Mouse (Mus musculus) MEL (cell line): ENCODE results near the gene Cfdp1. TPM values are rescaled to one million over a fixed set of nuclear protein-coding genes. Genes with fewer than 3 reads are reported as not detected.

Experiments used
- DNase-seq: peaks from one replicate; pipeline ENCODE4 v3.0.0; 2011; ENCODE audit warnings: low read depth, low spot score
- H3K27ac ChIP-seq: 2 replicates; pipeline ENCODE4 v1.5.1; 2012; ENCODE audit warnings: low read depth, mild to moderate bottlenecking, control low read depth, low read length, moderate library complexity; ENCODE audit not compliant: control insufficient read depth
- H3K27me3 ChIP-seq, 2 experiments: fragments of 150-350 bp in 1 of 2; sonication (generic) in 1 of 2; 2 replicates each; pipeline ENCODE4 v1.6.1; 2012; ENCODE audit warnings: low read length in 2 of 2, mild to moderate bottlenecking in 2 of 2, improper control_type of control experiment in 1 of 2, moderate library complexity in 1 of 2; ENCODE audit not compliant: insufficient read depth in 2 of 2, control insufficient read depth in 1 of 2
- H3K36me3 ChIP-seq, 2 experiments: 2 replicates each; pipeline ENCODE4 v1.6.1; 2012 to 2014; ENCODE audit warnings: low read length in 2 of 2, improper control_type of control experiment in 1 of 2, inconsistent platforms in 1 of 2, mild to moderate bottlenecking in 1 of 2; ENCODE audit not compliant: insufficient read depth in 2 of 2, control insufficient read depth in 1 of 2
- H3K4me1 ChIP-seq, 2 experiments: fragments of 150-350 bp in 1 of 2; sonication (generic) in 1 of 2; 2 replicates each; pipeline ENCODE4 v1.6.1; 2012; ENCODE audit warnings: low read length in 2 of 2, improper control_type of control experiment in 1 of 2, mild to moderate bottlenecking in 1 of 2; ENCODE audit not compliant: insufficient read depth in 2 of 2, control insufficient read depth in 1 of 2
- H3K4me3 ChIP-seq, 2 experiments: fragments of 150-350 bp in 1 of 2; sonication (generic) in 1 of 2; 2 replicates each; pipeline ENCODE4 v1.5.1; 2012; ENCODE audit warnings: low read depth in 2 of 2, low read length in 2 of 2, mild to moderate bottlenecking in 2 of 2, moderate library complexity in 2 of 2, control low read depth in 1 of 2, improper control_type of control experiment in 1 of 2; ENCODE audit not compliant: control insufficient read depth in 1 of 2, insufficient read depth in 1 of 2
- H3K79me2 ChIP-seq: 2 replicates; pipeline ENCODE4 v1.6.1; 2012; ENCODE audit warnings: mild to moderate bottlenecking, low read length, moderate library complexity; ENCODE audit not compliant: control insufficient read depth, poor library complexity, insufficient read depth
- H3K9ac ChIP-seq: 2 replicates; pipeline ENCODE4 v1.6.1; 2012; ENCODE audit warnings: low read depth, mild to moderate bottlenecking, control low read depth, low read length, moderate library complexity; ENCODE audit not compliant: control insufficient read depth, poor library complexity, severe bottlenecking
- H3K9me3 ChIP-seq: fragments of 150-350 bp; sonication (generic); replicated peaks from 2 replicates; pipeline ENCODE4 v1.6.1; 2012; ENCODE audit warnings: mild to moderate bottlenecking, low read length, improper control_type of control experiment, moderate library complexity; ENCODE audit not compliant: insufficient read depth
- BHLHE40 ChIP-seq: IDR thresholded peaks from 2 replicates; pipeline ENCODE4 v1.6.1; 2012; ENCODE audit warnings: low read depth, mild to moderate bottlenecking, inconsistent platforms, low read length, improper control_type of control experiment, borderline replicate concordance
- CHD2 ChIP-seq: IDR thresholded peaks from 2 replicates; pipeline ENCODE4 v1.6.1; 2011; ENCODE audit warnings: low read length, improper control_type of control experiment
- CTCF ChIP-seq, 3 experiments: IDR thresholded peaks in 2 of 3; conservative IDR thresholded peaks in 1 of 3; 2 replicates each; pipeline ENCODE4 v1.5.1; 2011 to 2012; ENCODE audit warnings: low read length in 3 of 3, low read depth in 2 of 3, mild to moderate bottlenecking in 2 of 3, improper control_type of control experiment in 1 of 3, inconsistent platforms in 1 of 3, mixed read lengths in 1 of 3, moderate library complexity in 1 of 3; ENCODE audit not compliant: control insufficient read depth in 1 of 3, insufficient read depth in 1 of 3, poor library complexity in 1 of 3, severe bottlenecking in 1 of 3
- E2F4 ChIP-seq: IDR thresholded peaks from 2 replicates; pipeline ENCODE4 v1.6.1; 2011; ENCODE audit warnings: low read depth, low read length, improper control_type of control experiment, borderline replicate concordance
- ELF1 ChIP-seq: IDR thresholded peaks from 2 replicates; pipeline ENCODE4 v1.6.1; 2014; ENCODE audit warnings: low read depth, mild to moderate bottlenecking, inconsistent platforms, low read length, improper control_type of control experiment, moderate library complexity
- EP300 ChIP-seq, 2 experiments: IDR thresholded peaks; 2 replicates each; pipeline ENCODE4 v1.6.1; 2011; ENCODE audit warnings: improper control_type of control experiment in 2 of 2, low read length in 2 of 2, low read depth in 1 of 2, mild to moderate bottlenecking in 1 of 2
- ETS1 ChIP-seq: IDR thresholded peaks from 2 replicates; pipeline ENCODE4 v1.6.1; 2012; ENCODE audit warnings: low read depth, mild to moderate bottlenecking, inconsistent platforms, low read length, improper control_type of control experiment, moderate library complexity
- GATA1 ChIP-seq: IDR thresholded peaks from 2 replicates; pipeline ENCODE4 v1.6.1; 2011; ENCODE audit warnings: low read depth, low read length, improper control_type of control experiment
- HCFC1 ChIP-seq: IDR thresholded peaks from 2 replicates; pipeline ENCODE4 v1.6.1; 2012; ENCODE audit warnings: low read depth, mild to moderate bottlenecking, inconsistent platforms, low read length, improper control_type of control experiment, moderate library complexity
- KAT2A ChIP-seq: conservative IDR thresholded peaks from 2 replicates; pipeline ENCODE4 v1.6.1; 2012; ENCODE audit warnings: low read depth, low read length, improper control_type of control experiment, inconsistent platforms
- MAFK ChIP-seq: IDR thresholded peaks from 2 replicates; pipeline ENCODE4 v1.6.1; 2011; ENCODE audit warnings: low read depth, mild to moderate bottlenecking, low read length, improper control_type of control experiment, borderline replicate concordance
- MAZ ChIP-seq: IDR thresholded peaks from 2 replicates; pipeline ENCODE4 v1.6.1; 2012; ENCODE audit warnings: low read depth, mild to moderate bottlenecking, inconsistent platforms, low read length, improper control_type of control experiment
- MEF2A ChIP-seq: IDR thresholded peaks from 2 replicates; pipeline ENCODE4 v1.6.1; 2014; ENCODE audit warnings: low read depth, mild to moderate bottlenecking, inconsistent platforms, low read length, improper control_type of control experiment; ENCODE audit not compliant: poor library complexity, insufficient replicate concordance, severe bottlenecking; ENCODE audit errors: extremely low read depth
- MXI1 ChIP-seq: IDR thresholded peaks from 2 replicates; pipeline ENCODE4 v1.6.1; 2011; ENCODE audit warnings: mild to moderate bottlenecking, low read depth, low read length, improper control_type of control experiment
- MYC ChIP-seq: IDR thresholded peaks from 2 replicates; pipeline ENCODE4 v1.6.1; 2011; ENCODE audit warnings: low read depth, mild to moderate bottlenecking, low read length, improper control_type of control experiment, moderate library complexity
- NELFE ChIP-seq: IDR thresholded peaks from 2 replicates; pipeline ENCODE4 v1.6.1; 2011; ENCODE audit warnings: low read depth, low read length, improper control_type of control experiment
- NRF1 ChIP-seq: IDR thresholded peaks from 2 replicates; pipeline ENCODE4 v1.6.1; 2014; ENCODE audit warnings: low read depth, mild to moderate bottlenecking, inconsistent platforms, low read length, improper control_type of control experiment, moderate library complexity; ENCODE audit not compliant: poor library complexity, insufficient read depth, severe bottlenecking
- POLR2A ChIP-seq, 2 experiments: IDR thresholded peaks; 2 replicates each; pipeline ENCODE4 v1.6.1; 2011 to 2012; ENCODE audit warnings: low read length in 2 of 2, mild to moderate bottlenecking in 2 of 2, control low read depth in 1 of 2, improper control_type of control experiment in 1 of 2, low read depth in 1 of 2, moderate library complexity in 1 of 2; ENCODE audit not compliant: control insufficient read depth in 1 of 2, insufficient read depth in 1 of 2, poor library complexity in 1 of 2
- POLR2AphosphoS2 ChIP-seq: IDR thresholded peaks from 2 replicates; pipeline ENCODE4 v1.6.1; 2011; ENCODE audit warnings: low read length, improper control_type of control experiment
- RAD21 ChIP-seq: IDR thresholded peaks from 2 replicates; pipeline ENCODE4 v1.6.1; 2011; ENCODE audit warnings: mild to moderate bottlenecking, low read depth, low read length, improper control_type of control experiment
- TBP ChIP-seq: IDR thresholded peaks from 2 replicates; pipeline ENCODE4 v1.8.0; 2011; ENCODE audit warnings: low read depth, low read length, improper control_type of control experiment
- TCF12 ChIP-seq: IDR thresholded peaks from 2 replicates; pipeline ENCODE4 v1.6.1; 2014; ENCODE audit warnings: low read depth, mild to moderate bottlenecking, inconsistent platforms, low read length, improper control_type of control experiment, moderate library complexity
- UBTF ChIP-seq: IDR thresholded peaks from 2 replicates; pipeline ENCODE4 v1.6.1; 2012; ENCODE audit warnings: low read depth, mild to moderate bottlenecking, inconsistent platforms, low read length, improper control_type of control experiment, moderate library complexity, borderline replicate concordance; ENCODE audit not compliant: insufficient read depth
- ZC3H11A ChIP-seq: IDR thresholded peaks from 2 replicates; pipeline ENCODE4 v1.6.1; 2012; ENCODE audit warnings: low read depth, mild to moderate bottlenecking, inconsistent platforms, low read length, improper control_type of control experiment
- ZKSCAN1 ChIP-seq: IDR thresholded peaks from 2 replicates; pipeline ENCODE4 v1.6.1; 2012; ENCODE audit warnings: low read depth, mild to moderate bottlenecking, inconsistent platforms, low read length, improper control_type of control experiment, moderate library complexity
- ZNF384 ChIP-seq: IDR thresholded peaks from 2 replicates; pipeline ENCODE4 v1.6.1; 2012; ENCODE audit warnings: low read depth, mild to moderate bottlenecking, inconsistent platforms, low read length, improper control_type of control experiment
- polyA plus RNA-seq, 2 experiments: library from polyadenylated mRNA; stranded (reverse) in 1 of 2; unstranded in 1 of 2; fragments of >175 nt in 1 of 2; fragments of >200 nt in 1 of 2; gene quantifications; 2 replicates each; pipeline versions ENCODE4 v1.2.1 to v1.2.4; 2012; ENCODE audit warnings: low replicate concordance in 2 of 2, low read depth in 1 of 2; ENCODE audit not compliant: insufficient read length in 2 of 2, insufficient read depth in 1 of 2, missing spikeins in 1 of 2
- total RNA-seq: library from RNA; depleted of rRNA; stranded (reverse); fragments of 300-350 nt; gene quantifications from 2 replicates; pipeline ENCODE4 v1.2.3, GENCODE M21; 2012

Cfdp1 gene
- total and polyA plus RNA-seq, 3 experiments = 185 to 214 TPM; not detected in 1

DNA sequence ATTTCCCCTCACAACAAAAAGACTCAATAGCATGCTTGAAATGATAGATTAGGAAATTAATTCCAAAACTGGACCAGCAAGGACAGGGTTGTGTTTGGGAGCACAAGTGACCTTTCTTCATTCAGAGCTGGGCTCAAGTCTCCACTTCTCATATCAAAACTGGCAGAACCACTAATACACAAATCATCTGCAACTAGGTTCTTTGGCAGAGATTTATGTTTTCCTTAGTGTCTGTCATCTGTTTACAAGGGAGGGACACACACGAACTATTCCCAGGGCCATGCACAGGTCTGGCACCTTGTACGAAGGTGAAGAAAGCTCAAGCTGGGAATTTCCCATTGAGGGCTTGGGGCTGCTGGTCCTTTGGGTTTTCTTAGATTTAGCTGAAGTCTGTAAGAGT is 71.9 kb downstream of the Cfdp1 start:
- Histone ChIP-seq H3K27ac (no peak overlapping the region), H3K79me2 (no peaks in the 10 kb centered on the region), H3K36me3 (peaks cover 1 to 4% of the 10 kb centered on the region in 2 experiments), H3K9ac (no peak overlapping the region), H3K27me3 (no peaks in the 10 kb centered on the region), H3K4me1 (no peaks in the 10 kb centered on the region; a peak in 1 of 4 replicates), H3K9me3 (no peaks in the 10 kb centered on the region), H3K4me3 (no peak overlapping the region)
- TF ChIP-seq KAT2A = no peak
- no peak for TF ChIP-seq TCF12
- TF ChIP-seq ZNF384 = no peak
- TF ChIP-seq MAFK = no peak
- no peak for TF ChIP-seq MYC
- TF ChIP-seq NELFE = no peak
- TF ChIP-seq POLR2A (IDR thresholded peaks at IDR 0.05; ENCODE audit: control insufficient read depth in 1 of 2, insufficient read depth in 1 of 2, low read depth in 1 of 2, low read length in 2 of 2, poor library complexity in 1 of 2) = no peak
- no peak for TF ChIP-seq ETS1
- TF ChIP-seq GATA1 = no peak
- no peak for TF ChIP-seq UBTF
- no peak for TF ChIP-seq MXI1
- no peak for TF ChIP-seq ZC3H11A
- TF ChIP-seq EP300 (IDR thresholded peaks at IDR 0.05; ENCODE audit: low read depth in 1 of 2, low read length in 2 of 2) = no peak
- no peak for TF ChIP-seq MAZ
- no peak for TF ChIP-seq CHD2
- TF ChIP-seq NRF1 = no peak
- TF ChIP-seq CTCF (IDR thresholded peaks at IDR 0.05 in 2 of 3, conservative IDR thresholded peaks at IDR 0.05 in 1 of 3; ENCODE audit: control insufficient read depth in 1 of 3, insufficient read depth in 1 of 3, low read depth in 2 of 3, low read length in 3 of 3, poor library complexity in 1 of 3, severe bottlenecking in 1 of 3) = no peak
- DNase-seq = no peak

DNA sequence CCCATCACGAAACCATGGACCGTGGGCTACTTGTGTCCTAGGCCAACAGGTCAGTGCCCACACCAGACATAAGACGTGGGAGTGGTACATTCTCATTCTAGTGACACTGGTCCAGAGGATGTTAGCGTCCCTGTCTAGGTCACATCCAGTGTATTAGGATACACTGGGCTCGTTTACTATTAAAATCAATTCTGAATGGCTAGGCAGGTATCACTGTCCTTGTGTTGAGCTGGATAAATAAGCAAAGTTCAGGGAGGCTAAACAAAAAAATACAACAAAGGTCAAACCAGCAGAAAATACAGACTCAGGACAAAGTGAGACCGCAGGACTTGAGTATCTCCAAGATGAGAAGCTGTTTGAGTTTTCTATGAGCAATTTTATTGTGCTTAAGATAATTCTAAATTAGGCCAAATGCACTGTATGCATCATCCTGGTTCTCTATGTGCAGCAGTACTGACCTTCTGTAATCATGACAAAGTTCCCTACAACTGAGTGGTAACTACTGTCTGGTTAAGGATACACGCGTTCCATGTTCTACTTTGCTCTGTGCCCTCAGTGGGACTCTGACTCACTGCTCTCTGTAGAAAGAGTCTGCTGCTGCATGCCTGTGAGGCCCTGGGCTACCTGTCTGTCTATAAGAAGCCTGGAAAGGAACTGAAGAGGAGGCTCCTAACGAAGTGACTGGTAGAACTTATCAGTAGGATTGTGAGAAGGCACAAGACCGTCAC is 73.2 kb downstream of the Cfdp1 start:
- Histone ChIP-seq H3K79me2 (no peaks in the 10 kb centered on the region), H3K9me3 (no peaks in the 10 kb centered on the region)
- TF ChIP-seq CHD2 = no peak
- no peak for TF ChIP-seq HCFC1
- no peak for TF ChIP-seq MYC
- no peak for TF ChIP-seq E2F4
- no peak for TF ChIP-seq MEF2A
- no peak for TF ChIP-seq RAD21
- TF ChIP-seq ZKSCAN1 = no peak
- TF ChIP-seq EP300 (IDR thresholded peaks at IDR 0.05; ENCODE audit: low read depth in 1 of 2, low read length in 2 of 2) = no peak
- no peak for TF ChIP-seq TBP
- TF ChIP-seq MAZ = no peak
- no peak for TF ChIP-seq KAT2A
- no peak for TF ChIP-seq TCF12
- TF ChIP-seq POLR2AphosphoS2 = no peak
- TF ChIP-seq ZNF384 = no peak
- no peak for TF ChIP-seq BHLHE40
- TF ChIP-seq NRF1 = no peak
- no peak for TF ChIP-seq ELF1
- TF ChIP-seq CTCF (IDR thresholded peaks at IDR 0.05 in 2 of 3, conservative IDR thresholded peaks at IDR 0.05 in 1 of 3; ENCODE audit: control insufficient read depth in 1 of 3, insufficient read depth in 1 of 3, low read depth in 2 of 3, low read length in 3 of 3, poor library complexity in 1 of 3, severe bottlenecking in 1 of 3) = no peak
- TF ChIP-seq, all 39 proteins: peak for 0
- Histone ChIP-seq H3K4me3 (no peak overlapping the region), H3K27me3 (no peaks in the 10 kb centered on the region), H3K4me1 (peaks cover 0 to 5% of the 10 kb centered on the region in 2 experiments; a peak in 2 of 4 replicates), H3K27ac (no peak overlapping the region), H3K36me3 (peaks cover 4 to 10% of the 10 kb centered on the region in 2 experiments), H3K9ac (no peak overlapping the region)
- DNase-seq = no peak
